Mouse (Mus musculus) hindbrain, embryonic 16.5 days (tissue): ENCODE measurements around the gene Tmem106a. TPM values are rescaled to one million over a fixed set of nuclear protein-coding genes. Genes with fewer than 3 reads are reported as not detected.
"Not testable (repeated sequence)": the region's sequence is repeated elsewhere in the genome, so short reads cannot be mapped to it uniquely, and the experiment has no call there.

Experiments used
- ATAC-seq: fragments of 200-750 bp; cut with Nextera tagmentation; 2 replicates; pipeline ENCODE4 v1.8.0; 2017; ENCODE audit warnings: moderate TSS enrichment, moderate library complexity
- H3K27ac ChIP-seq: fragments of 300-500 bp; sonication (generic); 2 replicates; pipeline ENCODE4 v1.5.1; 2014; ENCODE audit warnings: low read depth, mild to moderate bottlenecking, control low read depth, low read length, moderate library complexity
- H3K27me3 ChIP-seq: fragments of 300-500 bp; sonication (generic); replicated peaks from 2 replicates; pipeline ENCODE4 v1.6.1; 2014; ENCODE audit warnings: low read length; ENCODE audit not compliant: control insufficient read depth, insufficient read depth
- H3K36me3 ChIP-seq: fragments of 300-500 bp; sonication (generic); 2 replicates; pipeline ENCODE4 v1.6.1; 2014; ENCODE audit warnings: mild to moderate bottlenecking, low read length, moderate library complexity, mixed read lengths; ENCODE audit not compliant: control insufficient read depth, insufficient read depth
- H3K4me1 ChIP-seq: fragments of 300-500 bp; sonication (generic); 2 replicates; pipeline ENCODE4 v1.6.1; 2014; ENCODE audit warnings: low read depth, low read length; ENCODE audit not compliant: control insufficient read depth, insufficient read depth
- H3K4me2 ChIP-seq: fragments of 300-500 bp; sonication (generic); 2 replicates; pipeline ENCODE4 v1.6.1; 2014; ENCODE audit warnings: mild to moderate bottlenecking, low read length, control low read depth, moderate library complexity
- H3K4me3 ChIP-seq: fragments of 300-500 bp; sonication (generic); 2 replicates; pipeline ENCODE4 v1.5.1; 2014; ENCODE audit warnings: mild to moderate bottlenecking, low read length, control low read depth, moderate library complexity
- H3K9ac ChIP-seq: fragments of 300-500 bp; sonication (generic); 2 replicates; pipeline ENCODE4 v1.6.1; 2014; ENCODE audit warnings: low read depth, mild to moderate bottlenecking, control low read depth, low read length, moderate library complexity
- H3K9me3 ChIP-seq: fragments of 300-500 bp; sonication (generic); 2 replicates; pipeline ENCODE4 v1.6.1; 2014; ENCODE audit warnings: mild to moderate bottlenecking, low read length, moderate library complexity; ENCODE audit not compliant: control insufficient read depth
- WGBS: fragments of 180-500 bp; shearing (Covaris S2); extraction: QIAGEN DNeasy Blood & Tissue Kit; methylation state at CpG from one replicate; pipeline ENCODE4 v1.1.7; 2014; 5-methylcytosine and 5-hydroxymethylcytosine counted together
- polyA plus RNA-seq: library from polyadenylated mRNA; unstranded; fragments of >200 nt; fragmentation: Nextera tagmentation; extraction: Ambion mirVana; gene quantifications from 2 replicates; pipeline ENCODE4 v1.2.1, GENCODE M21; 2015

Tmem106a gene
- polyA plus RNA-seq, 1 experiment from 2014 or later: 4.9 TPM

DNA sequence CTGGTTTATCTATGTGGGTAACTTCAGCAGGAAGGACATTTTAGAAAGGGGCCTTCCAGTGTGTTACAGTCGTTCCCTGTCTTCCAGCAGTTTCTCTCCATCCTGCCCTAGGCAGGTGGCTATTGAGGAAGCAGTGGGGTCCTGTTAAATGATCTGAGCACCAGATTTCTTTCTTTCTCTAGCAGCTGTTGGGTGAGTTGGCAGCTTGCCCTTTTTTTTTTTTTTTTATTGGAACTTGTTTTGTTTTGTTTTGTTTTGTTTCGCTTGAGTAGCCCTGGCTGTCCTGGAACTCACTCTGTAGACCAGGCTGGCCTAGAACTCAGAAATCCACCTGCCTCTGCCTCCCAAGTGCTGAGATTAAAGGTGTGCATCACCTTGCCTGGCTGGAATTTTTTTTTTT, 25.1 kb upstream of the Tmem106a start:
- no peaks in the 10 kb centered on the region for H3K27me3 ChIP-seq
- ATAC-seq: no peak
- H3K36me3 ChIP-seq: peaks cover 17% of the 10 kb centered on the region
- H3K27ac ChIP-seq: no peak overlapping the region
- WGBS: 49% methylated on average over 2 of the region's 2 CpGs
- H3K9ac ChIP-seq: no peak overlapping the region
- H3K4me2 ChIP-seq: no peak overlapping the region
- H3K9me3 ChIP-seq: no peaks in the 10 kb centered on the region
- no peak overlapping the region for H3K4me3 ChIP-seq
- peaks cover 16% of the 10 kb centered on the region for H3K4me1 ChIP-seq

DNA sequence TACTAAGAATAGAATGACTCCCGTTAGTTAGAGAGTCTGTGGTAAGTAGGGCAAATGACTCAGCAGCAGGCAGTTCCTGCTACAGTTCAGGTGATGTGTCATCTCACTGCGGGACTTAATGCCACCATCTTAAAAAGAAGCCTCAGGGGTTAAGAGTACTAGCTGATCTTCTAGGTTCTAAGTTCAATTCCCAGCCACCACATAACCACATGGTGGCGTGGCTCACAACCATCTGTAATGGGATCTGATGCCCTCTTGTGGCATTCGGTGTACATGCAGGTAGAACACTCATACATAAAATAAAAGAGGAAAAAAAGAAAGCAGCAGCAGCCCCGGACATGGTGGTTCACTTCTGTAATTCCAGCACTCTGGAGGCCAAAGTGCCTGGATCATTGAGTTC, 19.7 kb upstream of the Tmem106a start:
- Histone ChIP-seq H3K36me3 (peaks cover 39% of the 10 kb centered on the region), H3K27me3 (no peaks in the 10 kb centered on the region), H3K27ac (no peak overlapping the region), H3K4me1 (no peaks in the 10 kb centered on the region), H3K4me2 (no peak overlapping the region), H3K9ac (no peak overlapping the region), H3K4me3 (no peak overlapping the region), H3K9me3 (no peaks in the 10 kb centered on the region)
- ATAC-seq: no peak
- WGBS: 40% methylated on average over 5 of the region's 5 CpGs

DNA sequence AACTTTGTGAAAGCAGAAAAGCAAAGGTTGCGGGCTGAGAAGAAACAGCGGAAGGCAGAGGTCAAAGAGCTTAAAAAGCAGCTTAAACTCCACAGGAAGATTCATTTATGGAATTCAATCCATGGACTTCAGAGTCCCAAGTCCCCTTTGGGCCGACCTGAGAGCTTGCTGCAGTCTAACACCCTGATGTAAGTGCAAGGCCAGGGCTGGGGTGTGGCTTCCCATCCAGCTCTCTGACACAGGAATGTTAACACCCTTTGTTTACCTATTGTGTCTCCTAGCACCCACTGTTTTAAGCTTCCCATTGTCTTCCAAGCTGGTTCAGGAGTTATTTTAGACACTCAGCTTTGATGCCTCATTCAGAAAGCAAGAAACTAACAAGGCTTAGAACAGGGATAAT, 13.6 kb upstream of the Tmem106a start:
- Histone ChIP-seq H3K27ac (no peak overlapping the region), H3K4me3 (no peak overlapping the region), H3K27me3 (no peaks in the 10 kb centered on the region), H3K9ac (no peak overlapping the region), H3K4me1 (no peaks in the 10 kb centered on the region), H3K4me2 (no peak overlapping the region), H3K9me3 (no peaks in the 10 kb centered on the region), H3K36me3 (peaks cover 62% of the 10 kb centered on the region)
- no peak for ATAC-seq
- WGBS: 88% methylated on average over 3 of the region's 3 CpGs

DNA sequence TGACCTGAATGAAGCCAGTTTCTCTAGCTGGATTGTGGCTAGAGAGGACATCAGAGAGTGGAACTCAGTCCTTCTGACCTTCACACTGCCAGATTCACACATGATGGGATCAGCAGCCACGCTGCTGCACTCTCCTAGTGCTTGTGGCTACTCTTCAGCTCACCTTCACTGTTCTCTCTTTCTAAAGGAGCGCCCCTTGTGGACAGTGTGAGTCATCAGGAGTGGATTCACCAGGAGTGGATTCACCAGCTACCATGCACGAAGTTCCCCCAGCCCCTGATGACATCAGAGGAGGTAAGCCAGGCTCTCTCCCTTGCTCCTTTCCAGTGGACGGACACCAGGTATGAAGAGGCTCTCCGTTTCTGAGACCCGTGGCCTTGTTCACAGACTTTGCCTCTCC, 5.9 kb upstream of the Tmem106a start:
- ATAC-seq: no peak
- H3K9ac ChIP-seq: no peak overlapping the region
- no peak overlapping the region for H3K4me3 ChIP-seq
- H3K36me3 ChIP-seq: peaks cover 68% of the 10 kb centered on the region
- no peaks in the 10 kb centered on the region for H3K27me3 ChIP-seq
- H3K4me2 ChIP-seq: no peak overlapping the region
- no peaks in the 10 kb centered on the region for H3K9me3 ChIP-seq
- no peak overlapping the region for H3K27ac ChIP-seq
- no peaks in the 10 kb centered on the region for H3K4me1 ChIP-seq
- 84% methylated on average over 6 of the region's 6 CpGs for WGBS

DNA sequence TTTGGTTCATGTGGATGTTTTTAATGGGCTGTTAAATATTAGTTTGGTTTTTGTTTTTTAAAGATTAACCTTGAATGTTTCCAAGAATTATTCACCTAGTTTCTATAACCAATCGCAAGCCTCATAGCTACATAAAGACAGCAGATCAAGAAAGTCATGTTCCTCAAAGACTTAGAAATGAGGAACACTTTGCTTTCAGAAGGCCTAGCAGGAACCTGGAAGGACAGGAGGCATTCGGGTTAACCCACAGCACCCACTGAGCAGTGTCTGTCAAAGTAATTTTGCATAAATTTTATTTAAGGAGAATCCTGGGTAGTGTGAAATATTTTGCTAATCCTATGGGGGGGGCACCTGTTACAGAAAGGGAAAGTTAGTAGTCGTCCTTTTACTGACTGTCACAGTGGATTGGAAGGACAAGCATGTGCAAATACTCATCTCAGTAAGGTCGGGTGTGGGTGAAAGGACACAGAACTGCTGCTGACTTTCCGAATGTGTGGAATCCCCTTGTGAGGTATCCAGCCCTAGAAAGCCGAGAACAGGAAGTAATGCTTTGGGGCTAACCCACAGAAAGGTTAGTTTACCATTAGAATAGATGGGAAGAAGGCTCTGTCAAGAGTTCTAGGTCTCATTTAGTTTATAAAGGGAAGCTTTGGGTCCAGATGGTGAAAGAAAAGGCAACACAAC, 819 bp upstream of the Tmem106a start:
- H3K4me1 ChIP-seq: no peaks in the 10 kb centered on the region
- no peak overlapping the region for H3K4me3 ChIP-seq
- H3K9ac ChIP-seq: no peak overlapping the region
- H3K27me3 ChIP-seq: no peaks in the 10 kb centered on the region
- 71% methylated on average over 6 of the region's 6 CpGs for WGBS
- peaks cover 27% of the 10 kb centered on the region for H3K36me3 ChIP-seq
- no peak overlapping the region for H3K4me2 ChIP-seq
- no peaks in the 10 kb centered on the region for H3K9me3 ChIP-seq
- no peak for ATAC-seq
- H3K27ac ChIP-seq: no peak overlapping the region

DNA sequence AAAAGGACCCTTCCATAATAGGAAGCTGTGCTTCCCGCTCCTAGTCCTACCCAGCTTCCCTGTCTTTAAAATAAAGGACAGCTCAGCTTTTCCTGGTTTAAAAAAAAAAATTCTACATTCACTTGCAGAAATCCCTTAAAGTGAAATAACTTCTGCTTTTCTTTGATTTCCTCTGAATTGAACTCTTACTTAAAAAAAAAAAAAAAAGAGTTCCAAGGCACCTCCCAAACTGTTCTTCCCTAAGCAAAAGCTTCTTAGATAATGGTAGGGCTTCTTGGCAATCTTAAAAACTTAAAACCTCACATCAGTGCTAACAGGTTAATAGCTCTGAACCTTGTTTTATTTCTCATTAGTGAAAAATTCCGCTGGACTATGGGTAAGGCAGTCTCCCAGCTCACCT, 1.2 kb downstream of the Tmem106a start:
- Histone ChIP-seq H3K4me3 (no peak overlapping the region), H3K4me1 (no peaks in the 10 kb centered on the region), H3K4me2 (no peak overlapping the region), H3K36me3 (peaks cover 14% of the 10 kb centered on the region), H3K27ac (no peak overlapping the region), H3K9ac (no peak overlapping the region), H3K9me3 (no peaks in the 10 kb centered on the region), H3K27me3 (no peaks in the 10 kb centered on the region)
- 88% methylated on average over 2 of the region's 2 CpGs for WGBS
- no peak for ATAC-seq

DNA sequence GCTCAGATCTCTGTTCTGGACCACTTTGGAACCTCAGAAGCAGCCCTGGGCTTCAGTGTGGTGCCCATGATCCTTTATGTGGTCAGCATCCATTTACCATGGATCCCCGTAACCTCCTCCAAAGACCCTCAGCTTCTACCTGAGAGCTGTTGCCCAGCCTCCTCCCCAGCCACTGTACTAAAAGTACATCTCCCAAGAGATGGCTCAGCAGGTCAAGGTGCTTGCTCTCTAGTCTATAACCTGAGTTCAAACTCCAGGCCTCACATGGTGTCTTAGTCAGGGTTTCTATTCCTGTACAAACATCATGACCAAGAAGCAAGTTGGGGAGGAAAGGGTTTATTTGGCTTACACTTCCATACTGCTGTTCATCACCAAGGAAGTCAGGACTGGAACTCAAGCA, 3.0 kb downstream of the Tmem106a start:
- not testable (repeated sequence) for H3K27me3 ChIP-seq, H3K36me3 ChIP-seq, H3K4me3 ChIP-seq, H3K27ac ChIP-seq, H3K9me3 ChIP-seq, H3K4me2 ChIP-seq, H3K9ac ChIP-seq, ATAC-seq, H3K4me1 ChIP-seq
- WGBS: 100% methylated on average over 1 of the region's 1 CpGs

DNA sequence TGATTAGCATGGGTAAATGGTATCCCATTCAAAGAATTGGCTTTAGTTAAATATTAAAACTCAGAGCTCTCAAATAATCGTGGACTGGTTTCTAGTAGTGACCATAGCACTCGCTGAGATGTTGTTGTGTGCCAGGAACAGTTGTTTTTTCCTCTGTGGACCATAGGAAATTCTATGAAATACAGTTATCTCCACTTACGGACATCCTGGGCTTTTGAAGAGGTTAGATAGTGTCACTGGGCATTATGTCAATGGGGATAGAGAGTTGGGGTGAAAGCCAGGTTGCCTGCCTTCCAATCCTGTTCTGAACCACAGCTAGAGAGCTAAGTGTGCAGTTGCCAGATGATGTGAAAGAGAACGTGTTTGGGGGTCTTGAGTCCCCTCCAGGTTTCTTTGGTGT, 3.8 kb downstream of the Tmem106a start:
- H3K9me3 ChIP-seq: no peaks in the 10 kb centered on the region
- H3K4me3 ChIP-seq: no peak overlapping the region
- H3K27me3 ChIP-seq: no peaks in the 10 kb centered on the region
- H3K36me3 ChIP-seq: no peaks in the 10 kb centered on the region; the same call in 1 of the 2 replicates
- WGBS: 84% methylated on average over 4 of the region's 4 CpGs
- no peaks in the 10 kb centered on the region for H3K4me1 ChIP-seq
- ATAC-seq: no peak
- no peak overlapping the region for H3K4me2 ChIP-seq
- H3K9ac ChIP-seq: no peak overlapping the region
- no peak overlapping the region for H3K27ac ChIP-seq

DNA sequence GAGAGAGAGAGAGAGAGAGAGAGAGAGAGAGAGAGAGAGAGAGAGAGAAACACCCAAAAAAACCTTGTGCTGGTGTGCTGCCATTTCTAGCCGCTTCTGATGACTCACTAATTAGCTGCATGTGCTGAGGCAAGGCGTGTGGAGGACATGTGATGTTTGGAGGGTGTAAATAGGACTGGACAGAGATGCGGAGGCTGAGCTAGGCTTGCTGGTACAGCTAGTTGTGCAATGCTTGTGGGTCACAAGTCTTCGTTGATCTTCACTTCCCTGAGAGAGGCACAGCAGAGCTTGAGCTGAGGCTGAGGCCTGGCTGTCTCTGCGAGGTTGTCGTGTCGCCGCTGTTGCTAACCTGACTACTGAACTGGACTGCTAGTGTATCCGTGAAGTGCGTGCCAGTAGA, 5.6 kb downstream of the Tmem106a start:
- H3K4me2 ChIP-seq: no peak overlapping the region
- no peaks in the 10 kb centered on the region for H3K36me3 ChIP-seq
- H3K27ac ChIP-seq: no peak overlapping the region
- no peaks in the 10 kb centered on the region for H3K27me3 ChIP-seq
- no peaks in the 10 kb centered on the region for H3K4me1 ChIP-seq
- 91% methylated on average over 10 of the region's 10 CpGs for WGBS
- no peak for ATAC-seq
- H3K9ac ChIP-seq: no peak overlapping the region
- H3K9me3 ChIP-seq: no peaks in the 10 kb centered on the region
- no peak overlapping the region for H3K4me3 ChIP-seq

DNA sequence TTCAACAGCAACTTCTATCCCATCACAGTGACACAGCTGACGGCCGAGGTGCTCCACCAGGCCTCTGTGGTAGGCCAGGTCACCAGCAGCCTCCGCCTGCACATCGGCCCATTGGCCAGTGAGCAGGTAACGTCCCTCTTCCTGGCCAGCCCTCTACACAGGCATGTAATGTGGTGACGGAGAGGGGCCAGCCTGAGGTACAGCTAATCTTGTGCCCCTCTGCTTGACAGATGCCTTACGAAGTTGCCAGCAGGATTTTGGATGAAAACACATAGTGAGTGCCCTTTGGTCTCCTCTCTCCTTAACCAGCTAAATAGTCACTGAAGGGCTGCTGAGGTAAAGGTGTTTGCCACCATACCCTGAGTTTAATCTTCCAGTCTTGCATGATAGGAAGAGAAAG, 6.8 kb downstream of the Tmem106a start:
- no peak for ATAC-seq
- Histone ChIP-seq H3K27ac (no peak overlapping the region), H3K36me3 (no peaks in the 10 kb centered on the region), H3K27me3 (no peaks in the 10 kb centered on the region), H3K9ac (no peak overlapping the region), H3K4me2 (no peak overlapping the region), H3K9me3 (no peaks in the 10 kb centered on the region), H3K4me1 (no peaks in the 10 kb centered on the region), H3K4me3 (no peak overlapping the region)
- WGBS: 93% methylated on average over 7 of the region's 7 CpGs
